Mouse (Mus musculus) megakaryocyte-erythroid progenitor cell, adult 5-6 weeks (primary cell): ENCODE results near the gene Mfsd2a. TPM values are rescaled to one million over a fixed set of nuclear protein-coding genes. Genes with fewer than 3 reads are reported as not detected.

ENCODE experiments used
- ATAC-seq: replicated peaks from 2 replicates; pipeline ENCODE4 v1.8.0; 2016; ENCODE audit warnings: mild to moderate bottlenecking, inconsistent platforms; ENCODE audit not compliant: severe bottlenecking, poor library complexity, low FRiP score, low TSS enrichment
- total RNA-seq, 2 experiments: library from RNA; stranded (forward) in 1 of 2; stranded (reverse) in 1 of 2; fragments of 200-1000, 215-1000 nt in 1 of 2; fragments of >200 nt in 1 of 2; fragmentation: Nextera tagmentation in 1 of 2; gene quantifications; 2 replicates each; pipeline ENCODE4 v1.2.3; 2014 to 2017

Gene Mfsd2a
- total RNA-seq, 2 experiments from 2014 or later, result not detected

DNA sequence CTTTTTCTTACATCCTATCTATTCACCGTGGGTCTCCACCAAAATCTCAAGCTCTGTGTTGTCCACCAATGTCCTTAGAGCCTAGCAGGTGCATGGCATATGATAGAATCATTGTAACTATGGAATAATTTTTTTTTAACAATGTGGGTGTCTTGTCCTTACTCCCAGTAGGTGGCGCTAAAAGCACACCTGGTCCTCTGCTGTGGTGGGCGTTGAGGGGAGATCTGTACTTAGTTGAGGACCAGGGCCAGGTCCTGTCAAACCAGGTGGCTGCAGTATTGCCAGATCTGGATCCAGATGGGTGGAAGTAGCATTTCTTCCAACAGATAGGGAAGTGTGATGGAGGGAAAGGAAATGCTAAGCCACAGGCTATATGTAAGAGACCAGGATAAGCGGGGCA, 16.6 kb downstream of the Mfsd2a start:
- ATAC-seq, result peak; percentile 73

DNA sequence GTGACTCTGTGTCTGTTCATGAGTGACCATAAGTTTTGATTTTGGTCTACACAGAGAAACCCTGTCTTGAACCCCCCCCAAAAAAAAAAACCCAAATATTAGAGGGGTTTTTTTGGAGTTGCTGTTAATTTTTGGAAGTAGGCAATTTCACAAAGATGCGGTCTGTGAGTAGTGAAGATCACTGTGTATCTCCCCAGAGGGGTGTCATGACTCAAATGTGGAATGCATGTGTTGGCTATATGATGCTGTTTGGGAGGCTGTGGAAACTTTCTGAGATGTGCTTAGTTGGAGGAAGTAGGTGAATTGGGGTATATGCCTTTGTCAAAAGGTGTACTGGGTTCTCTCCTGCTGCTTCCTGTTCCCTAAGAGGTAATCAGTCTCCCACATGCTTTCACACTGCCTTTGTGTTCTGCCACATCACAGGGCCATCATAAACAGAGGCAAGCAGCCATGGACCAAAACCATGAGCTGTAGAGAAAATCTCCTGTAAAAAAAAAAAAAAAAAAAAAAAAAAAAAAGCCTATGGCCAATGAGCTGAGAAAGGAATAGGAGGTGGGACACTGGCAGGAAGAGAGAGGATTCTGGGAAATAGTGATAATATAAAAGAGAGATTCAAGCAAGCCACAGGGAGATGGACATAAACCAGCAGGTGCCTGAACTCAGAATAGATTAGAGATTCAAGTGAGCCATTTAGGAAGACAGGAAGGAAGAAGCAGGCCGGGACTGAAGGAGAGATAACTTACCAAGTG, 21.8 kb downstream of the Mfsd2a start:
- ATAC-seq, result no peak

DNA sequence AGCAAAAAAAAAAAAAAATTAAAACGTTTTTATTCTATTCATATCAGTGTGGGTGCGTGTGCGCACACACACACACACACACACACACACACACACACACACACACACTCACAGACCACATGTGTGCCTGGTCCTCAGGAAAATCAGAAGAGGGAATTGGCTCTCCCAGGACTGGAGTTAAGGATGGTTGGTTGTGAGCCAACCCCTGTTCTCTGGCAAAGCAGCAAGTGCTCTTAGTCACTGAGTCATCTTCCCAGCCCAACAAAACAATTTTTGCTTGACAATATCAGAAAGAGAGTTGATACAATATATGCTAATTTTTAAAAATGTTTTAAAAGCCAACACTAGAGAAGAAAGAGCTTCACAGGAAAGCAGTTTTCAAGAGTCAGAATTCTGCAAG, 23.5 kb downstream of the Mfsd2a start:
- no peak for ATAC-seq

DNA sequence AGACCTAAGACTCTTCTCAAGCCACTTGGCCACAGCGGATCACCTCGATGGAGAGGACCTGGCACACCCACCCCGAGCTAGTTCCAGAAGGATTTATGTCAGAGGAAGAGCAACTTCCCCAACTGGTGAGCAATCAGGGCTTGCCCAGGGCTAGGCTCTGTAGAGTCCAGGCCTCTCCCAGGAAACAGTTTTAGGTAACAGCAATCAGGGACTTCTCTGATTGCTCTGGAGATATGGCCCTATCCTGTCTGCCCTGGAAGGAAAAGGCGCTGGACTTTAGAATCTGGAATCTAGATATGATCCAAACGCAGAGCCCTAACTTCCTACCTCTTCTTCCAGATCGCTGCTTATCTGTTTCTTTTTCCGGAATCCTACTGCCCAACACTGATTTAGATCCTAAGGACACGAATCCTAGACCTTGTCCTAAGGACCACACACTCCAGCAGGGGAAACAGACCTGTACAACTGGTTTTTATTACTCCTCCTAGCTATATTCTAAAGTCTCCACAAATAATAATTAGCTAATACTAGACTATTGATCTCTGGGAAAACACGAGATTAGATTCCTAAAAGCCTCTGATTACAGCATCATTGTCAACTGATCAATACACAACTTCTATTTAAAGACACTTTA, 25.4 kb downstream of the Mfsd2a start:
- ATAC-seq, result no peak

DNA sequence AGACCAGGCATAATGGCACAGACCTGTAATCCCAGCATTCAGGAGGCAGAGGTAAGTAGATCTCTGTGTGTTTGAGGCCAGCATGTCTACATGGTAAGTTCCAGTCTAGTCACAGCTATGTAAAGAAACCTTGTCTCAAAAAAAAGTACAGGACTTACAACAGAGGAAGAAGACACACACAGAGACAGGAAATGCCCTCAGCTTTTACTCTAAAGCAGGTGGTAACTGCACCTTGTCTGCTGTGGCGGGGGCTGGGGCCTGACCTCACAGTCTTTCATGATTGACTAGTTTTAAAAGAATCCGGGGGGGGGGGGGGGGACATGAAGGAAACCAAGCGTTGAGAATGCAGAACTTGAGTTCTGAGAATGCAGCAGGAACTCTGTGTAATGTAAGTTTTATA, 27.1 kb downstream of the Mfsd2a start:
- no peak for ATAC-seq

DNA sequence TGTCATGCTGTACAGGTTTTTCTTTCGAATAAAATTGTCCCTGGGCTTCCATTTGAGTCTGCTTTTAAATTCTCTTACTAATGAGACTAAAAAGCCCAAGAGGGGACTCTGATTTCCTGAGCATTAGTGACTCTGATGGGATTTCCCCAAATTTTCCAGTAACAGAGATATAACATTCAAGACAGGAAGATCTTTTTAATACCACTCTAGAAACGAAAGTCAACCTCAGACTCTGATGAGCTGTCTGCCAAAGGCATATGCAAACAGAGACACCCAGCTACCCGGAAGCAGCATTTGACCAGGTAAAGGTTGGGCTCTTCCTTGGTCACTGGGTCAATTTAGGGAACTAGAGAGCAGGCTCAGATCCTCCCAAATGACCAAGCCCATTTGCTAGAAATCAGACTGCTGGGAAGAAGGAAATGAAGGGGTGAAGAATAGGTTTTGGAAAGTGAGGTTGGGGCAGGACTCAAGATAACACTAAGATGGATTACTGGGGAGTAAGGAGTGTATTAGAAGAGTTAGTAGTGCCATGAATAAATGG, 27.9 kb downstream of the Mfsd2a start:
- ATAC-seq, result no peak

DNA sequence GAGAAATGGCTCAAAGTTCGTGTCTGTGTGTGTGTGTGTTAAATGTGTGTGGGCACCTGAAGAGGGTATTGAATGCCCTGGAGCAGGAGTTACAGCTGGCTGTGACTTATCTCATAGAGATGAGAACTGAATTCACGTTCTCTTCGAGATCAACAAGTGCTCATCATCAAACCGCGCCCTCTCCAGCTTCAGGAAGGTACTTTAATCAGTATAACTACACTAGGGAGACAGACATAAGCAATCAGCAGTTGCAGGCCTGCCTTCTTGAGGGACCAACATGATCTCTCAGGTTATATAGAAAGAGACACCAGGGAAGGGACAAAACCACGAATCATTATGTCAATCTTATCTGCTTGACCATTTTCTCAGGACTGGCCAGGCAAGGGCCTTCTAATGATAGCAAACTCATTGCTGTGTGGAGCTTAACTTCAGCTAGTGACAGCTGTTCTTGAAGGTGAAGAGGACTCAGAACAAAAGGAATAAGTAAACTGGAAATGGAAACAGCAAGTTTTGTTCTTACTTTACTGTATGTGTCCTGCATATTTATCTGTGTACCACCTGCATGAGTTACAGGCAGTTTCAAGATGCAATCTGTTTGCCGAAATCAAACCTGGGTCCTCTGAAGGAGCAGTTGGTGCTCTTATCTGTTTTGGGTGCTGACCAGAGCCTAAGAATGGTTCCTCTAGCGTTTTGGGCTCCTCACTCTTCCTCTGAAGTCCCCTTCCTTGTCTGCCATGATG, 28.6 kb downstream of the Mfsd2a start:
- ATAC-seq, result peak; percentile 67

DNA sequence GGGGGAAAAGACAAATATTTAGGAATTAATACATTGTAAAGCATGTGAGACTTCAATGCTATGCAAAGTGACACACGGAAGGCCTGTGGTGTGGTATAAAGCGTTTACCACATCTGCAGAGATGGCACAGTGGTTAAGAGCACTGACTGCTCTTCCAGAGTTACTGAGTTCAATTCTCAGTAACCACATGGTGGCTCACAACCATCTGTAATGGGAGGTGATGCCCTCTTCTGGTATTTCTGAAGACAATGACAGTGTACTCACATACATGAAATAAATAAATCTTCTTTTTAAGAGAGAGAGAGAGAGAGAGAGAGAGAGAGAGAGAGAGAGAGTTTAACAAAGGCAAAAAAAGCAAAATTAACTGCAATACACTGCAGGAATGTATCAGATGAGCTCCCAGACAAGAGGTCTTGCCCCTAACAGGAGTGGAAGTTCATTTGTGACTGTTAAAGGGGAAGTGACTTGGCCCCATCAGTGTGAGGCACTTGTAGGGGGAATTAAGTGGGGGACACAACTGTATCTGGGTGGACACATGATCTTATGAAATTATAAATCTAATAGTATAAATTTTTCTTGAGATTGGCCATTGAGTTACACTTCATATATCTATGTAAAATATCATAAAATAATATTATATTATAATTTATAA, 29.9 kb downstream of the Mfsd2a start:
- no peak for ATAC-seq

DNA sequence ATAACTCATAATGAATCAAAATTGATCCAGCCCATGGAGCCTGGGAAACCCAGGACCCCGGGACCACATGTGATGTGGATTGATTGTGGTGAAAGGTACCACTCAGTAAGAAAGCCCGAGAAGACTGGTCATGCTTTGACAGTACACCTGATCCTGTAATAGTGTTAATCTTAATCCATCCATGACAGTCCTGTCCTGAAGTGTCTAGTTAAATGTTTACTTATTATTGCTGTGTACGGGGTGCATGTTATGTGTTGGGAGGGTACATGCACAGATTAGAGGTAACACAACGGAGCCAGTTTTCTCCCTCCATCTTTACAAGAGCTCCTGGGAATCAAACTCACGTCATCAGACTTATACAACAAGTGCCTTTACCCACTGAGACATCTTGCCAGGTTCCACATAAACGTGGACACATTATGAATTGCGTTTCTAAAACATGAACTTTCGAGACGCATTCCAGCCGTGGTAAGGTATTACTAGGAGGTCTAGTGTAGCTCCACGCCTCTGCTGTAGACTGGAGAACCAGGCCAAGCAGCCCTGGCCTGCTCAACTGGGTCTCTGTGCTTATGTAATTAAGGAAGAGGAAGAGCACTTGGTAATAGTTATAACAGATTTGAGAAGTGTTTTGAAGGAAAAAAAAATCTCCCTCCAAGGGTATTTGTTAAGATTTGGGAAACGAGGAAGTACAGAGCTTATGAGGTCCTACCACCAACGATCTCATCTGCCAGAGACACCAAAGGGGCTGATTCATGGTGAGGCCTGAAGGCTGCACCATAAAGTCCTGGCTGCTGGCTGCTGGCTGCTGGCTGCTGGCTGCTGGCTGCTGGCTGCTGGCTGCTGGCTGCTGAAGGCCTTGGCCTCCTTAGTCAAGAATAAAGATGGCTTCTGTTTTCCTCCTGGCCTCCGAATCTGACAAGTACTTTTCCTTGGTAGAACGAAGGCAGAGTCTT, 37.3 kb downstream of the Mfsd2a start:
- ATAC-seq, result no peak

DNA sequence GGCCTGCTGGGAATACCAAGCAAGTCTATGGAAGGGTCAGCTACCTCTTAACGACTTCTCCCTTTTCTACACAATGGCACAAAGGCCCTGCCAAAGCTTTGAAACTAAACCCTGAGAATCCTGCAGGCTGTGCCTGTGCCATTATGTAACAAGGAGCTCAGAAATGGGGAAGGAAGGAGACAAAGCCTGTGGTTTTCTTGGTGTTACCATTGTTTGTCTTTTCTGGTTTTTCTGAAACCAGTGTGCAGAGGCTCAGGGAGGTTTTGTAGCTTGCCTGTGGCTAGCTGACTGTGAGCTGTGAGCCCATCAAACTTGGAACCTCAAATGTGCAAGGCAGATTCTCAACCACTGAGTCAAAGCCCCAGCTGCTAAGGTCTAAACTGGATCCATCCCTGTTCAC, 38.1 kb downstream of the Mfsd2a start:
- no peak for ATAC-seq

DNA sequence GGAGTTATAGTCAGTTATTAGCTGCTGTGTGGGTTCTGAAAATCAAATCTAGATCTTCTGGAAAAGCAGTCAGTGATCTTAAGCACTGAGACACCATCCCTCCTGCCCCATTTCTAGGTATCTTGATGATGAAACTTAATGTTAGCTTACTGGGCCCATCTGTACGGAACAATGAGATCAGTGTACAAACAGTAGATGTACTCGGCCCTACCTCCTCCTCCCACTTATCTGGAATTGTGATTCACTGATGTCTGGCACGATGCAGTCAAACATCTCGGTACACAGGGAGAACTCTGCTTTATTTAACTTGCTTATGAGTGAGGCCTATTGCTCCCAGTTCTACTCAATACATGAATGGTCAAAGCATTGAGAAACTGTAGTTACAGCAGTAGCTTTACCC, 45.0 kb downstream of the Mfsd2a start:
- ATAC-seq, result no peak

DNA sequence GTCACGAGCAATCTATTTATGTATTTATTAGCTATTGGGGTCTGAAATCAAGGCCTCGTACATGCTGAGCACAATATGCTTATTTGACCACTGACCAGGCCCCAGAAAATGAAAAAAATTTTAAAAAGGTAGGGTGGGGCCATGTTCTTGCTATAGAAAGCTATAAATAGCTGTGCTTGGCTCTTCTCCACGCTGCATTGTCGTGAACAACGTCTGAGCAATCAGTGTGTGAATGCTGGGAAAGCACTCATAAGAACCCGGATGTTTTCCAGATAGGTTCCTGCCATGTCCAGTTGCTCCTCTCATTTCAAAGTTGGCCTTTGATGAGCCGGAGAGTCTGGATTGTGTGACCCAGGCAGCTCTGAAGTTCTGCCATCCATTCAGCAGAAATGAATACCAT, 46.8 kb downstream of the Mfsd2a start:
- ATAC-seq, result no peak

DNA sequence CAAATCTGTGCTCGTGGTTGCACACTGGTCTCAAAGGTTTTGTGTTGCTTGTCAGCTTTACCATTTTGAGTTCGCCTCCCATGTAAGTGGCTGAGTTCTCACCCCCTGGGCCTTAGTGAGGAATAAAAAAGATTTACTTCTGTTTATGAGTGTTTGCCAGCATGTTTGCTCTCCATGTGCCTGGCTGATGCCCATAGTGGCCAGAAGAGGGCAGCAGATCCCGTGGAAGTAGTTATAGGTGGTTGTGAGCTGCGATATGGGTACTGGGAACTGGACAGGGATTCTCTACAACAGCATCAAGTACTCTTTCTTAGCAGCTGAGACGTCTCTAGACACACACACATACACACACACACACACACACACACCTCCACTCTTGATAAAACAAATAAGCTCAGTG, 48.4 kb downstream of the Mfsd2a start:
- peak; percentile 50 for ATAC-seq

DNA sequence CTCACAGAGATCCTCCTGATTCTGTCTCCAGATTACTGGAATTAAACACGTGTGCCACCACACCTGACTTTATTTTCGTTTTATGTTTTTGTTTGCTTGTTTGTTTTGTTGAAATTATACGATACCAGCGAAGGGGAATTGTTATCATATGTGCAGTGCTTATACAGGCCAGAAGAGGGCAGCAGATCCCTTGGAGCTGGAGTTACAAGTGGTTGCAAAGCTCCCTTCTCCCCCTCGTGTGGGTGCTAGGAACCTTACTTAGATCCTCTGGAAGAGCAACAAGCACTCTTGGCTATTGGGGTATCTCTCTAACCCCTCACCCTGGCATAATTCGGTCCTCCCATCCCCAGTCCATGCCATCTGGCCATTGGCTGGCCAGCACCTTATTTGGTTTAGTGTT, 50.4 kb downstream of the Mfsd2a start:
- no peak for ATAC-seq

DNA sequence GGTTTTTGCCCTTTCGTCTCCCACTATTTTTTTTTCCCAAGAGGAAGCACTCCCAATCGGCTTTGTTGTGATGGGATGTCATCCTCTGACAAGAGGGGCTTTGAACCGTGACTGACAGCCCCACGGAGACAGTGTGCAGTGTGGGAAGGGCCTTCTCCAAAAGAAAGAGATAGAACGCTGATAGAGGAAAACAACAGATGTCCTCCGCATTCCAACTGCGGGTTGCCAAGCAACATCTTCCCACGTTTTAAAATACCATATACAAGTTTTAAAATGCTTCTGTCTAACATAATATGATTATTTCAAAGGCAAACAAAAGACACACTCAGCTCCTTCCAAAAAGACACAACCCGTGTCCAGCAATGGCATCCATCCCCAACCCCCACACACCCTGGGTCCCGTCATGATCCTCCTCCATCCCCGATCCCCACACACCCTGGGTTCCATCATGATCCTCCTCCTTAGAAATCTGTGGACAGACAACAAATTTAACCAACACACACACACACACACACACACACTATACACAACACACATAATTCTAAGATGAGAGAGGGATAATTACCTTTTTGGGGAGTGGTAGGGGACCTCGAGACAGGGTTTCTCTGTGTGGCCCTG, 51.3 kb downstream of the Mfsd2a start:
- ATAC-seq, result no peak

DNA sequence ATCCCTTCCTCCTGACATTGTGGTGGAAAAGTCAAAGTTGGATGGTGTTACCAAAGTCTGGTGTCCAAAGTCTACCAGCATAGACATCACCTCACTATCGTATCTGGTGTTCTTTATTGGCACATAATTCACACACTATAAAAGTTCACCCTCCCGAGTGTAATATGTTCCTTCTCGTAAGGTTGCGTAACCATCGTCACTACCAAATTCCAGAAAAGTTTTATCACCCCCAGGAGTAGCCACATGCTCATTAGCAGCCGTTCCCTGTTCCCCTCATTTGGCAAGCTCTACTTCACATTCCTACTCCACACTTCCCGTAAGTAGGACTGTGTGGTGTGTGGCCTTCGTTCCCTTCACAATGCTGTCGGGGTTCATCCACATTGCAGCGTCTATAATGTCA, 55.6 kb downstream of the Mfsd2a start:
- no peak for ATAC-seq

DNA sequence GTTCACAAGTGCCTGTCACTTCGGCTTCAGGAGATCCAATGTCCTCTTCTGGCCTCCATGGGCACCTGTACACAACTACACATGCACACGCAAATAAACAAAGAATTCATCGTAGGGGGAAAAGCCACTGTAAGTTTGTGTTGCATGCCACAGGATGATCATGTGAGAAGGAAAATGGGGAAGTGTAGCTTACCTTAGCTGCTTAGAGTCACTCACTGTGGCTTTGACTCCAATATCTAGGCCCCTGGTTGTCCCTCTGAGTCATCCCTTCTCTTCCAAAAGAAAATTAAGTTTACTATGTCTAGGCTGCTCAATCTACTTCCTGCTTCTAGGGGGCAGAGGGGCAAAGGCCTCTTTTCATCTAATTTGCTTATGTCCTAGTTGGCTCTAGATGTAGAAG, 57.3 kb downstream of the Mfsd2a start:
- no peak for ATAC-seq

DNA sequence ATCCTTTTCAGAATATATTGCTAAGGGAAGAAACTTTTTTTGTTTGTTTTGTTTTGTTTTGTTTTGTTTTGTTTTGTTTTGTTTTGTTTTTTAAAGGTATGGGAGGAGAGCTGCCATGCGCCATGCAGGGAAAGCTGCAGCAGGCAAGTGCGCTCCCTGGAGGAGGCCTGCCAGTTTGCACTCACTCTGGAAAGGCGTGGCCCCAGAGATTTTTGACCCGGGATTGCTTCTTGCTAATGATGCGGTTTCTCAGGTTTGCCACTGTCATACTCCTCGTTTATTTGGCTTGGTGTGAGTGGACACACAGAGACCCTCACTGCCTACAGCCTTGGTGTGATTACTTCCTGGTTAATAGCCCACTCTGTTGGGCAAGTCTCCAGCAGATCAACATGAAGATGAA, 58.8 kb downstream of the Mfsd2a start:
- peak; percentile 77 for ATAC-seq

DNA sequence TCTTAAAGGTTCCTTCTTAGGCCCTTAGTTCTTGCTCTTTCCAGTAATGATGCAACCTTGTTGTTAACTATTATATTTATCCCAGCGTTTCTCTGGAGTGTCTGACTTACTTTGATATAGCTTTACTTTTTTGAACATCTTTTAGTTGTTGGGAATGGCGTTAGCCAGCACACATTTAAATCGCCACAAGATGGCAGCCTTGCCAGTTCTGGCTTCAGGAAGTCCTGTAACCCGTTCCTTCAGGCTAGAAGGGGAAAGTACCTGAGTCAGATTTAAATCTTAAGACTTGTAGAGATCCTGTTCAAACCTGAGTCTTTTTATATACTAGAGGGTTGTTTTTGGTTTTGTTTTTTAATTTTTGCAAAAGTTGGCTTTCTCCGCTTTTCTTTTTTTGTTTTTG, 62.7 kb downstream of the Mfsd2a start:
- peak; percentile 88 for ATAC-seq
